Mouse (Mus musculus) forebrain, embryonic 12.5 days (tissue): ENCODE data around the gene Epdr1. TPM values are rescaled to one million over a fixed set of nuclear protein-coding genes. Genes with fewer than 3 reads are reported as not detected.

ENCODE experiments used
- ATAC-seq: fragments of 200-750 bp; cut with Nextera tagmentation; 2 replicates; pipeline ENCODE4 v1.8.0; 2017; ENCODE audit warnings: moderate TSS enrichment; ENCODE audit not compliant: low FRiP score
- H3K27ac ChIP-seq: fragments of 300-500 bp; sonication (generic); 2 replicates; pipeline ENCODE4 v1.5.1; 2016; ENCODE audit warnings: mild to moderate bottlenecking
- H3K27me3 ChIP-seq: fragments of 300-500 bp; sonication (generic); 2 replicates; pipeline ENCODE4 v1.6.1; 2016; ENCODE audit warnings: mild to moderate bottlenecking
- H3K36me3 ChIP-seq: fragments of 300-500 bp; sonication (generic); replicated peaks from 2 replicates; pipeline ENCODE4 v1.6.1; 2016; ENCODE audit warnings: mild to moderate bottlenecking
- H3K4me1 ChIP-seq: fragments of 300-500 bp; sonication (generic); 2 replicates; pipeline ENCODE4 v1.6.1; 2016
- H3K4me2 ChIP-seq: fragments of 300-500 bp; sonication (generic); 2 replicates; pipeline ENCODE4 v1.6.1; 2016; ENCODE audit warnings: mild to moderate bottlenecking, moderate library complexity
- H3K4me3 ChIP-seq: fragments of 300-500 bp; sonication (generic); replicated peaks from 2 replicates; pipeline ENCODE4 v1.5.1; 2016; ENCODE audit warnings: mild to moderate bottlenecking
- H3K9ac ChIP-seq: fragments of 300-500 bp; sonication (generic); 2 replicates; pipeline ENCODE4 v1.6.1; 2016; ENCODE audit warnings: mild to moderate bottlenecking
- H3K9me3 ChIP-seq: fragments of 300-500 bp; sonication (generic); 2 replicates; pipeline ENCODE4 v1.6.1; 2016
- WGBS: fragments of 180-500 bp; shearing (Covaris S2); methylation state at CpG from one replicate; pipeline ENCODE4 v1.1.7; 2016; 5-methylcytosine and 5-hydroxymethylcytosine counted together
- polyA plus RNA-seq: library from polyadenylated mRNA; unstranded; fragments of >200 nt; fragmentation: Nextera tagmentation; extraction: Ambion mirVana; gene quantifications from 2 replicates; pipeline ENCODE4 v1.2.1, GENCODE M21; 2016

Gene Epdr1
- polyA plus RNA-seq, 1 experiment from 2014 or later = 29.1 TPM

GRCm38 (mm10) chr13:19623228-19623905 lies 3.6 kb upstream of the Epdr1 start:
- Histone ChIP-seq H3K9me3 (no peaks in the 10 kb centered on the region), H3K27me3 (peaks cover 11% of the 10 kb centered on the region; the same call in 1 of the 2 replicates), H3K4me3 (peak overlapping the region; percentile 52), H3K4me1 (peaks cover 21% of the 10 kb centered on the region), H3K4me2 (peak overlapping the region; percentile 81), H3K9ac (peak overlapping the region; percentile 56), H3K36me3 (no peaks in the 10 kb centered on the region), H3K27ac (no peak overlapping the region)
- peak; percentile 31 for ATAC-seq
- 22% methylated on average over 30 of the region's 30 CpGs for WGBS

- peak within 1 kb of the TSS; percentile 81 for H3K4me2 ChIP-seq
- ATAC-seq = peak; percentile 80
- peaks cover 24% of the 10 kb centered on the region for H3K4me1 ChIP-seq
- no peaks in the 10 kb centered on the region for H3K9me3 ChIP-seq
- H3K27ac ChIP-seq = no peak within 1 kb of the TSS
- peak within 1 kb of the TSS; percentile 52 for H3K4me3 ChIP-seq
- WGBS = 2% methylated on average over 25 of the region's 25 CpGs
- H3K36me3 ChIP-seq = no peaks in the 10 kb centered on the region
- H3K9ac ChIP-seq = peak within 1 kb of the TSS; percentile 56
- H3K27me3 ChIP-seq = peaks cover 11% of the 10 kb centered on the region; the same call in 1 of the 2 replicates
These were observed 3.0 kb upstream of the Epdr1 start, which contains the start of gene Sfrp4 for GRCm38 (mm10) chr13:19622573-19623227. Gene Sfrp4 (plus strand): TSS chr13:19623104.

GRCm38 (mm10) chr13:19618841-19619215 lies 899 bp downstream of the Epdr1 start:
- H3K27ac ChIP-seq = peak overlapping the region; percentile 77; the same call in 1 of the 2 replicates
- no peak; the same call in 1 of the 2 replicates for ATAC-seq
- H3K9ac ChIP-seq = peak overlapping the region; percentile 84
- H3K27me3 ChIP-seq = peaks cover 6% of the 10 kb centered on the region; the same call in 1 of the 2 replicates
- H3K4me1 ChIP-seq = peaks cover 21% of the 10 kb centered on the region
- 0% methylated on average over 5 of the region's 5 CpGs for WGBS
- H3K36me3 ChIP-seq = 0 out of 2 replicates have a peak, but pooled peaks cover 2% of the 10 kb centered on the region
- H3K9me3 ChIP-seq = no peaks in the 10 kb centered on the region
- H3K4me3 ChIP-seq = peak overlapping the region; percentile 64
- peak overlapping the region; percentile 78 for H3K4me2 ChIP-seq

- no peak for ATAC-seq
- 0 out of 2 replicates have a peak, but pooled peaks cover 2% of the 10 kb centered on the region for H3K36me3 ChIP-seq
- H3K27ac ChIP-seq = no peak overlapping the region
- H3K4me2 ChIP-seq = peak overlapping the region; percentile 78; the same call in 1 of the 2 replicates
- H3K27me3 ChIP-seq = no peaks in the 10 kb centered on the region; the same call in 1 of the 2 replicates
- H3K9me3 ChIP-seq = no peaks in the 10 kb centered on the region
- no peak overlapping the region for H3K4me3 ChIP-seq
- H3K4me1 ChIP-seq = peaks cover 13% of the 10 kb centered on the region
- 90% methylated on average over 4 of the region's 4 CpGs for WGBS
- no peak overlapping the region for H3K9ac ChIP-seq
These were observed 1.6 kb downstream of the Epdr1 start for GRCm38 (mm10) chr13:19618081-19618480.

- no peak overlapping the region for H3K27ac ChIP-seq
- 91% methylated on average over 1 of the region's 1 CpGs for WGBS
- no peak overlapping the region for H3K9ac ChIP-seq
- H3K4me3 ChIP-seq = no peak overlapping the region
- 0 out of 2 replicates have a peak, but pooled peaks cover 2% of the 10 kb centered on the region for H3K36me3 ChIP-seq
- H3K4me1 ChIP-seq = peaks cover 17% of the 10 kb centered on the region
- H3K27me3 ChIP-seq = no peaks in the 10 kb centered on the region
- ATAC-seq = no peak
- H3K9me3 ChIP-seq = no peaks in the 10 kb centered on the region
- no peak overlapping the region for H3K4me2 ChIP-seq
These were observed 5.4 kb downstream of the Epdr1 start for GRCm38 (mm10) chr13:19614311-19614710.

GRCm38 (mm10) chr13:19613426-19613825 lies 6.3 kb downstream of the Epdr1 start:
- no peak overlapping the region for H3K9ac ChIP-seq

GRCm38 (mm10) chr13:19612963-19613362 lies 6.8 kb downstream of the Epdr1 start:
- Histone ChIP-seq H3K9me3 (no peaks in the 10 kb centered on the region), H3K4me2 (no peak overlapping the region), H3K27me3 (no peaks in the 10 kb centered on the region), H3K27ac (no peak overlapping the region), H3K9ac (no peak overlapping the region), H3K4me3 (no peak overlapping the region), H3K4me1 (peaks cover 10% of the 10 kb centered on the region), H3K36me3 (0 out of 2 replicates have a peak, but pooled peaks cover 2% of the 10 kb centered on the region)
- ATAC-seq = no peak
- 61% methylated on average over 3 of the region's 3 CpGs for WGBS

More at GRCm38 (mm10) chr13:19613426-19613825, 6.3 kb downstream of the Epdr1 start:
- Histone ChIP-seq H3K27ac (no peak overlapping the region), H3K9me3 (no peaks in the 10 kb centered on the region), H3K4me1 (peaks cover 13% of the 10 kb centered on the region), H3K27me3 (no peaks in the 10 kb centered on the region), H3K36me3 (0 out of 2 replicates have a peak, but pooled peaks cover 2% of the 10 kb centered on the region), H3K4me2 (no peak overlapping the region), H3K4me3 (no peak overlapping the region)
- ATAC-seq = no peak
- WGBS = 93% methylated on average over 1 of the region's 1 CpGs

- Histone ChIP-seq H3K9ac (no peak overlapping the region), H3K27ac (0 out of 2 replicates have a peak overlapping the region, but pooled peaks have one; percentile 5), H3K36me3 (0 out of 2 replicates have a peak, but pooled peaks cover 2% of the 10 kb centered on the region), H3K4me1 (peaks cover 10% of the 10 kb centered on the region), H3K4me2 (no peak overlapping the region), H3K9me3 (no peaks in the 10 kb centered on the region), H3K27me3 (no peaks in the 10 kb centered on the region), H3K4me3 (no peak overlapping the region)
- WGBS = 14% methylated on average over 1 of the region's 1 CpGs
- ATAC-seq = peak; percentile 67
These were observed 7.4 kb downstream of the Epdr1 start for GRCm38 (mm10) chr13:19612348-19612747.

GRCm38 (mm10) chr13:19608120-19608519 lies 11.6 kb downstream of the Epdr1 start:
- H3K4me1 ChIP-seq = peaks cover 10% of the 10 kb centered on the region
- H3K4me2 ChIP-seq = no peak overlapping the region
- no peaks in the 10 kb centered on the region for H3K27me3 ChIP-seq
- H3K9me3 ChIP-seq = no peaks in the 10 kb centered on the region
- H3K36me3 ChIP-seq = no peaks in the 10 kb centered on the region
- H3K9ac ChIP-seq = no peak overlapping the region
- H3K27ac ChIP-seq = no peak overlapping the region
- no peak overlapping the region for H3K4me3 ChIP-seq
- no peak for ATAC-seq

- no peaks in the 10 kb centered on the region for H3K27me3 ChIP-seq
- H3K4me3 ChIP-seq = no peak overlapping the region
- ATAC-seq = no peak
- no peak overlapping the region for H3K4me2 ChIP-seq
- H3K4me1 ChIP-seq = no peaks in the 10 kb centered on the region
- H3K36me3 ChIP-seq = no peaks in the 10 kb centered on the region
- no peak overlapping the region for H3K27ac ChIP-seq
- H3K9ac ChIP-seq = no peak overlapping the region
- H3K9me3 ChIP-seq = no peaks in the 10 kb centered on the region
These were observed 14.8 kb downstream of the Epdr1 start for GRCm38 (mm10) chr13:19604916-19605315.

- WGBS = 100% methylated on average over 1 of the region's 1 CpGs
- H3K9ac ChIP-seq = no peak overlapping the region
- H3K36me3 ChIP-seq = no peaks in the 10 kb centered on the region
- H3K4me2 ChIP-seq = no peak overlapping the region
- no peaks in the 10 kb centered on the region for H3K4me1 ChIP-seq
- no peaks in the 10 kb centered on the region for H3K27me3 ChIP-seq
- no peak overlapping the region for H3K4me3 ChIP-seq
- no peak overlapping the region for H3K27ac ChIP-seq
- ATAC-seq = no peak
- H3K9me3 ChIP-seq = no peaks in the 10 kb centered on the region
These were observed 16.0 kb downstream of the Epdr1 start for GRCm38 (mm10) chr13:19603719-19604118.

GRCm38 (mm10) chr13:19602531-19602930 lies 17.2 kb downstream of the Epdr1 start:
- Histone ChIP-seq H3K4me2 (no peak overlapping the region), H3K4me1 (no peaks in the 10 kb centered on the region), H3K4me3 (no peak overlapping the region), H3K9me3 (no peaks in the 10 kb centered on the region), H3K36me3 (no peaks in the 10 kb centered on the region), H3K27me3 (no peaks in the 10 kb centered on the region), H3K9ac (no peak overlapping the region), H3K27ac (no peak overlapping the region)
- no peak for ATAC-seq
- WGBS = 53% methylated on average over 1 of the region's 1 CpGs
